Mouse (Mus musculus) embryo, embryonic 9.5 days (tissue): ENCODE data around the gene Btn1a1.

ENCODE experiments used
- DNase-seq: peaks from one replicate; pipeline ENCODE4 v3.0.0-alpha.2; 2017; ENCODE audit errors: extremely low spot score

Btn1a1 gene

GRCm38 (mm10) chr13:23423286-23424051, 42.2 kb downstream of the Btn1a1 start, which contains the start of gene Abt1:
TSS of gene Abt1 (minus strand) at chr13:23423866.
- DNase-seq: peak; percentile 95

GRCm38 (mm10) chr13:23422351-23422750, 43.4 kb downstream of the Btn1a1 start:
- DNase-seq: no peak

- peak; percentile 92 for DNase-seq
These were observed 52.8 kb downstream of the Btn1a1 start for GRCm38 (mm10) chr13:23412630-23413521.

- peak; percentile 64 for DNase-seq
These were observed 53.5 kb downstream of the Btn1a1 start for GRCm38 (mm10) chr13:23412211-23412629.

- DNase-seq: peak; percentile 85
These were observed 54.1 kb downstream of the Btn1a1 start for GRCm38 (mm10) chr13:23411311-23412210.

- no peak for DNase-seq
These were observed 55.1 kb downstream of the Btn1a1 start for GRCm38 (mm10) chr13:23410632-23411031.
